Mouse (Mus musculus) thymus, adult 2 months (tissue): ENCODE data around the gene Calr4. TPM values are rescaled to one million over a fixed set of nuclear protein-coding genes. Genes with fewer than 3 reads are reported as not detected.

ENCODE experiments used
- DNase-seq: peaks from one replicate; pipeline ENCODE4 v3.0.0; 2021
- H3K27ac ChIP-seq: fragments of 200-500 bp; 2 replicates; pipeline ENCODE4 v1.5.1; 2012; ENCODE audit warnings: low read length, control low read depth; ENCODE audit not compliant: control insufficient read depth, insufficient read depth
- H3K27me3 ChIP-seq: fragments of 200-500 bp; 2 replicates; pipeline ENCODE4 v1.6.1; 2012; ENCODE audit warnings: mild to moderate bottlenecking, low read length, moderate library complexity, mixed read lengths; ENCODE audit not compliant: control insufficient read depth, insufficient read depth
- H3K36me3 ChIP-seq: fragments of 200-500 bp; 2 replicates; pipeline ENCODE4 v1.6.1; 2012; ENCODE audit warnings: mild to moderate bottlenecking, low read length, moderate library complexity; ENCODE audit not compliant: control insufficient read depth, insufficient read depth
- H3K4me1 ChIP-seq: fragments of 200-500 bp; replicated peaks from 2 replicates; pipeline ENCODE4 v1.6.1; 2012; ENCODE audit warnings: low read length; ENCODE audit not compliant: control insufficient read depth, insufficient read depth
- H3K4me3 ChIP-seq: fragments of 200-500 bp; 2 replicates; pipeline ENCODE4 v1.5.1; 2012; ENCODE audit warnings: mild to moderate bottlenecking, low read length, control low read depth, moderate library complexity; ENCODE audit not compliant: control insufficient read depth, insufficient read depth
- CTCF ChIP-seq: fragments of 200-500 bp; IDR thresholded peaks from 2 replicates; pipeline ENCODE4 v1.5.1; 2012; ENCODE audit warnings: mild to moderate bottlenecking, control low read depth, low read length, moderate library complexity, borderline replicate concordance; ENCODE audit not compliant: control insufficient read depth, poor library complexity, insufficient read depth; ENCODE audit errors: extremely low read depth
- POLR2A ChIP-seq: fragments of 200-500 bp; IDR thresholded peaks from 2 replicates; pipeline ENCODE4 v1.6.1; 2012; ENCODE audit warnings: mild to moderate bottlenecking, low read length, control low read depth, moderate library complexity; ENCODE audit not compliant: control insufficient read depth, poor library complexity, insufficient read depth; ENCODE audit errors: extremely low read depth
- WGBS: fragments of 180-500 bp; shearing (Covaris S2); methylation state at CpG from one replicate; pipeline ENCODE4 v1.1.7; 2018; 5-methylcytosine and 5-hydroxymethylcytosine counted together
- polyA plus RNA-seq: library from polyadenylated mRNA; depleted of rRNA; stranded (reverse); fragments of >200 nt; gene quantifications from 2 replicates; pipeline ENCODE4 v1.2.3, GENCODE M21; 2012

Gene Calr4
- polyA plus RNA-seq, 1 experiment = not detected

DNA sequence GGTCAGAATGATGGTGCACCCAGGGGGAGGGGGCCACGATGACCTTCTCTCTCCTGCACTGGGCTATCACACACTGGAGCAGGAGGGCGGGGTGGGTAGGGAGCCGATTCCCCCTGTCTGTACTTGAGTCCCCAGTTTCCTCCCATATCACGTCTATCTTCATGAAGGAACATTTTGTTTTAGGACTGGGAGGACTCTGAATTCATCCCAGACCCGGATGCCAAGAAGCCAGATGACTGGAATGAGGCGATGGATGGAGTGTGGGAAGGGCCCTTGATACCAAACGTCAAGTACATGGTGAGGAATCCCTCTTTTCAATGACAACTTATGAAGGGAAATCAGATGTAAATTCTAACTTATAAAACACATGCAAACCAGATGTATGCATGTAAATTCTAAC, 10.2 kb downstream of the Calr4 start:
- no peak overlapping the region for H3K4me3 ChIP-seq
- no peaks in the 10 kb centered on the region for H3K27me3 ChIP-seq
- TF ChIP-seq POLR2A = no peak
- TF ChIP-seq CTCF = no peak
- no peak overlapping the region for H3K27ac ChIP-seq
- H3K36me3 ChIP-seq = no peaks in the 10 kb centered on the region
- 94% methylated on average over 7 of the region's 7 CpGs for WGBS
- no peaks in the 10 kb centered on the region for H3K4me1 ChIP-seq
- no peak for DNase-seq

DNA sequence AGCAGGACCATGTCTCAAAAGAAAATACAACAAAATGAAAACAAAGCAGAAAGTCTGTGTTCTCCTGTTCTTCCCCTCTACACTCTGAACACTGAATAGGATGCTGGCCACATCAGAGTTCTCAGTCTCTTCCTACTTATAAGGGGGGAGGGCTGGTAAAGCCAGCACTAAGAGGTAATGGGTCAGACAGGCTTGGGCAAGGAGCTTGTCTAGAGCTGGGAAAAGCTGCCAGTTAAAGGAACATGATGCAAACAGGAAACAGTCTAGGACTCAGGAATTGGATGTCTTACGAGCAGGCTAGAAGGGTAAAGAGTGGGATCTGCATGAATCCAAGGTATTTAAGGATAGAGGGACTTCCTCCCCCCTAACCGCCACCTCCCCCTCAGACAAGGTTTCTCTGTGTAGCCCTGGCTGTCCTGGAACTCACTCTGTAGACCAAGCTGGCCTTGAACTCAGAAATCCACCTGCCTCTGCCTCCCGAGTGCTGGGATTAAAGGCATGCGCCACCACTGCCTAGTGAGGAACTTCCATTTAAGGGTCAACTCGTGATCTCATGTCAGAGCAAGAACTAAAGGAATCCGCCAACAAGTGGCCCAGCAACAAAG, 10.8 kb downstream of the Calr4 start:
- H3K4me3 ChIP-seq = no peak overlapping the region
- no peak overlapping the region for H3K27ac ChIP-seq
- H3K27me3 ChIP-seq = no peaks in the 10 kb centered on the region
- H3K4me1 ChIP-seq = no peaks in the 10 kb centered on the region
- H3K36me3 ChIP-seq = no peaks in the 10 kb centered on the region
- DNase-seq = no peak
- 88% methylated on average over 6 of the region's 6 CpGs for WGBS
- TF ChIP-seq CTCF = no peak

DNA sequence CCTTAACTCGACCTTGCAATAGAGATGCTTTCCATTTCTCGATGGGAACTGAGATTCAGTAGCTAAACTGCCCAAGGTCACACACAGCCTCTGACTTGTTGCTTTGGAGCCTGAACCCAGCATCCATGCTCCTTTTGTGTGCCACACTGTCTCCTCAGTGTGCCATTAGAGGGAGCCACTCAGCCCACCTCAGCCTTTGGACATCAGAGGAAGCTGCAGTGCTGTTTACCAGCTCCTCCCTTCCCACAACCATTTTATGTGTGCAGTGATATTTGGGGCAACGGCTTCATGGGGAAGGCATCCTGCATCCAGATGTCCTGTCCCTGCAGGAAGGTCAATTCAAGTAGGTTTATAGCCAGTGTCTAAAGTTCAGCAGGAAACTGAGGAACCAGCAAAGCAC, 17.3 kb downstream of the Calr4 start:
- DNase-seq = peak; percentile 51
- H3K27me3 ChIP-seq = no peaks in the 10 kb centered on the region
- peak; percentile 52; the same call in 1 of the 2 replicates for TF ChIP-seq CTCF
- TF ChIP-seq POLR2A = no peak
- H3K27ac ChIP-seq = no peak overlapping the region
- peaks cover 11% of the 10 kb centered on the region for H3K4me1 ChIP-seq
- H3K36me3 ChIP-seq = no peaks in the 10 kb centered on the region
- WGBS = 44% methylated on average over 3 of the region's 3 CpGs
- no peak overlapping the region for H3K4me3 ChIP-seq

DNA sequence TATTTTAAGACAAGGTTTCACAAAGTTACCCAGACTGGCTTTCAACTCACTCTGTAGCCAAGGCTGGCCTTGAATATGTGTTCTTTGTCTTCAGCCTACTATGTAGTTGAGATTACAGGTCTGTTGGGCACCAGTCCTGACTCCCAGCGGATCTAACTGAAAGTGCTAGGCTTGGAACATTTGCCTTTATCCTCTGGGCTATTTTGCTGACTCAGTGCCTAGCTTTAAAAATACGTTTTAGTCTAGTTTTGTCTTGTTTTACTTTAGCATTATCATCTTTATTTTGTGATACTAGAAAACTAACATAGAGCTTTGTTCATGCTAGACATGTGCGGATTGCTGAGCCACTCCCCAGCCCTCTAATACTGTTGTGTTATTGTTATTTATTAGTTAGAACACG, 17.9 kb downstream of the Calr4 start:
- no peak for DNase-seq
- H3K36me3 ChIP-seq = no peaks in the 10 kb centered on the region
- H3K27me3 ChIP-seq = no peaks in the 10 kb centered on the region
- H3K4me3 ChIP-seq = no peak overlapping the region
- WGBS = 94% methylated on average over 4 of the region's 4 CpGs
- peaks cover 16% of the 10 kb centered on the region for H3K4me1 ChIP-seq
- no peak overlapping the region for H3K27ac ChIP-seq
- TF ChIP-seq POLR2A = no peak
- TF ChIP-seq CTCF = no peak

DNA sequence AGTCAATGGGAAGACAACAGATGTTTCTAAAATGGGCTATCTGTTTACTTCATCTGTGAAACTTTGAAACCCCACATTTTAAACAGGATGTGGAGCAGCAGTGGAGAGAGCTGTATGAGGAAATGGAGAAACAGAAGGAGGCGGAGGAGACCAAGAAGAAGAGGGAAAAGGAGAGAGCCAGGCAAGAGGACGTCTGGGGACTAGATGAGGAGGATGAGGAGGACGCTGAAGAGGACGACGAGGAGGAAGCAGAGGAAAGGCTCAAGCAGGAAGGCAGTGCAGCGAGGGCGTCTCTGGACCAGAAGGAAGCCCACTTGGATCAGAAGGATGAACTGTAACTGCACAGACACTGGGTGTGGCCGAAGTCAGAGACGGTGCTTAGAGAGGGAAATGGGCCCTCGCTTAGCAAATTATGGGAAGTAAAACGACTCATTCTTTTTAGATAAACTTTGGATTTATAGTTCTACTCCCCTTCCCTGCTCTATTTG, 19.4 kb downstream of the Calr4 start:
- peaks cover 21% of the 10 kb centered on the region for H3K4me1 ChIP-seq
- H3K27me3 ChIP-seq = no peaks in the 10 kb centered on the region
- DNase-seq = no peak
- no peak overlapping the region for H3K4me3 ChIP-seq
- 35% methylated on average over 11 of the region's 11 CpGs for WGBS
- H3K27ac ChIP-seq = no peak overlapping the region
- TF ChIP-seq CTCF = no peak
- no peak for TF ChIP-seq POLR2A
- no peaks in the 10 kb centered on the region for H3K36me3 ChIP-seq

DNA sequence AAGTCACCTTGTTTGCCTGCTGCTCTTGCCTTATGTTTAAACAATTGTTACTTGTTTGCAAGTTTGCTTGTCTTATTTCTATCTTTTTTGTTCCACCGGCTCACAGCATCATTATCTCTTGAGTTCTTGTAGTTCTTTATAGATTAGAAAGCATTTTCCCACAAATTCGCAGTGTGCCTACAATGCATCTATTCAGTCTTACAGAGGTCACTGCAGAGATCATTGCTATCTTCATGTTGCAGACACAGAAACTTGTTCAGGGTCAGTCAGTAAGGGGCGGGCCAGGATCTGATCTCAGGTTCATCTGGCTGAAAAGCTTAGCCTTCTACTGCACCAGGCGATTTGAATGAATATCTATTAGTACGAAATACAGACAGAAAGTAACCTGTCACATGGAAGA, 20.2 kb downstream of the Calr4 start:
- 96% methylated on average over 5 of the region's 5 CpGs for WGBS
- H3K27ac ChIP-seq = no peak overlapping the region
- no peaks in the 10 kb centered on the region for H3K36me3 ChIP-seq
- TF ChIP-seq CTCF = no peak
- TF ChIP-seq POLR2A = no peak
- no peak for DNase-seq
- H3K4me3 ChIP-seq = no peak overlapping the region
- H3K4me1 ChIP-seq = peaks cover 21% of the 10 kb centered on the region
- H3K27me3 ChIP-seq = no peaks in the 10 kb centered on the region

DNA sequence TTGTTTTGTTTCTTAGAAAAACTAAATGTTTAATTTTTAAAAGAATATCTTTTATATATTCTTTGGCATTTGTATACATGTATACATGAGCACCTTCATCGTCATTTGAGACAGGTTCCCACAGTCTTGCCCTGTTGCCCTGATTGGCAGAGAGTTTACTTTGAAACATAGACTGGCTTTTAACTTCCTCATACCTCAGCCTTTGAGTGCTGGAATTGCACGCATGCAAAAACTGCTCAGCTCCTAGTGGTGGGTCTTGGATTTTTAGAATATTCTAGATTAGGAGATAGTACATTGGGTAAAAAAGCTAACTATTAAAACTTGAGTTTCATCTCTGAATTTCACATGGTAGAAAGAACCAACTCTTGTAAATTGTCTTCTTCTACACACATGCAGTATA, 21.0 kb downstream of the Calr4 start:
- no peaks in the 10 kb centered on the region for H3K27me3 ChIP-seq
- H3K27ac ChIP-seq = no peak overlapping the region
- peaks cover 21% of the 10 kb centered on the region for H3K4me1 ChIP-seq
- no peaks in the 10 kb centered on the region for H3K36me3 ChIP-seq
- TF ChIP-seq POLR2A = no peak
- TF ChIP-seq CTCF = no peak
- DNase-seq = no peak
- H3K4me3 ChIP-seq = no peak overlapping the region
- 22% methylated on average over 2 of the region's 2 CpGs for WGBS
